Mouse (Mus musculus): Measurements from ENCODE around the gene Sgcd.

DNA sequence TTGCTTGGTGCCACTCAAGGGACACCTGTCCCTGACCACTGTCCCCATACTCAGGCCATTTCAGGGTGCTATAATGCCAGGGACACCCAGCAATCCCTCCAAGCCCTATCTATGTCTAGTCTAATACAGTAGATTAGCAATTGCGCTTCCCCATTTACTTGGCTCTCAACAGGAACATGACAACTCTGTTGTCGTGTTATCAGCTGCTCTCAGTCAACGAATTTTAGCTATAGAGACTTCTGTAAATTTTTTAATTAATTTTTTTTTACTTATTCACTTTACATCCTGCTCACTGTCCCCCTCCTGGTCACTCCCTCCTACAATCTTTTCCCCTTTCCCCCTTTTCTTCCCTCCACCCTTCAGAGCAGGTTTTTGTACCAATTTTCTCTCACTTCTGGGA is 542.4 kb downstream of the Sgcd start:
- no peak for TF ChIP-seq POLR2A (IDR thresholded peaks at IDR 0.05; ENCODE audit: extremely low read depth, insufficient read depth, low read length)
- TF ChIP-seq CTCF (IDR thresholded peaks at IDR 0.05; ENCODE audit: extremely low read depth, insufficient read depth, low read length) = no peak

Data from cortical plate, adult 2 months (tissue).